Mouse (Mus musculus) macrophage (primary cell): ENCODE data around the gene Asap2. TPM values are rescaled to one million over a fixed set of nuclear protein-coding genes. Genes with fewer than 3 reads are reported as not detected.

Experiments
- H3K27ac ChIP-seq: fragments of 350-480 bp; formaldehyde crosslinking; 2 replicates; pipeline ENCODE4 v1.9.0; 2021
- H3K36me3 ChIP-seq: fragments of 350-480 bp; formaldehyde crosslinking; 2 replicates; pipeline ENCODE4 v1.9.0; 2021; ENCODE audit errors: inconsistent target
- H3K4me3 ChIP-seq: fragments of 350-480 bp; formaldehyde crosslinking; 2 replicates; pipeline ENCODE4 v1.9.0; 2021; ENCODE audit errors: inconsistent target
- H3K79me2 ChIP-seq: fragments of 350-480 bp; formaldehyde crosslinking; 2 replicates; pipeline ENCODE4 v1.9.0; 2021; ENCODE audit errors: inconsistent target
- WGBS: methylation state at CpG from one replicate; pipeline ENCODE4 v1.1.7; 2026; ENCODE audit warnings: inconsistent platforms; ENCODE audit not compliant: missing documents; 5-methylcytosine and 5-hydroxymethylcytosine counted together
- polyA plus RNA-seq: library from polyadenylated mRNA; stranded (reverse); fragments of 250-400 nt; gene quantifications from 3 replicates; pipeline ENCODE4 v1.2.4, GENCODE M21; 2018; ENCODE audit warnings: inconsistent platforms

Asap2 gene
- polyA plus RNA-seq, 1 experiment from 2014 or later = 0.90 TPM

- Histone ChIP-seq H3K79me2 (no peaks in the 10 kb centered on the region), H3K27ac (no peak overlapping the region), H3K36me3 (no peaks in the 10 kb centered on the region), H3K4me3 (no peak overlapping the region)
- 94% methylated on average over 4 of the region's 4 CpGs for WGBS
These were observed 177.5 kb downstream of the Asap2 start for GRCm38 (mm10) chr12:21167741-21168140.

- no peaks in the 10 kb centered on the region for H3K36me3 ChIP-seq
- H3K27ac ChIP-seq = no peak overlapping the region
- no peaks in the 10 kb centered on the region for H3K79me2 ChIP-seq
- WGBS = 95% methylated on average over 6 of the region's 6 CpGs
- H3K4me3 ChIP-seq = no peak overlapping the region
These were observed 177.9 kb downstream of the Asap2 start for GRCm38 (mm10) chr12:21168149-21168548.

GRCm38 (mm10) chr12:21171776-21172490 lies 181.7 kb downstream of the Asap2 start:
- no peak overlapping the region for H3K4me3 ChIP-seq
- no peaks in the 10 kb centered on the region for H3K36me3 ChIP-seq
- WGBS = 73% methylated on average over 11 of the region's 11 CpGs
- no peaks in the 10 kb centered on the region for H3K79me2 ChIP-seq
- H3K27ac ChIP-seq = no peak overlapping the region

- Histone ChIP-seq H3K4me3 (no peak overlapping the region), H3K79me2 (no peaks in the 10 kb centered on the region), H3K36me3 (no peaks in the 10 kb centered on the region), H3K27ac (no peak overlapping the region)
- 66% methylated on average over 5 of the region's 7 CpGs for whole genome bisulfite sequencing
These were observed 183.7 kb downstream of the Asap2 start for GRCm38 (mm10) chr12:21173847-21174412.

GRCm38 (mm10) chr12:21176399-21176798 lies 186.1 kb downstream of the Asap2 start:
- H3K36me3 ChIP-seq = no peaks in the 10 kb centered on the region
- 94% methylated on average over 5 of the region's 5 CpGs for WGBS
- no peak overlapping the region for H3K27ac ChIP-seq
- no peak overlapping the region for H3K4me3 ChIP-seq
- H3K79me2 ChIP-seq = no peaks in the 10 kb centered on the region

GRCm38 (mm10) chr12:21177123-21177698 lies 187.0 kb downstream of the Asap2 start:
- H3K79me2 ChIP-seq = no peaks in the 10 kb centered on the region
- H3K27ac ChIP-seq = no peak overlapping the region
- no peaks in the 10 kb centered on the region for H3K36me3 ChIP-seq
- H3K4me3 ChIP-seq = no peak overlapping the region

- 85% methylated on average over 6 of the region's 6 CpGs for WGBS
- H3K4me3 ChIP-seq = no peak overlapping the region
These were observed 189.8 kb downstream of the Asap2 start for GRCm38 (mm10) chr12:21180091-21180490.

GRCm38 (mm10) chr12:21182786-21183185 lies 192.5 kb downstream of the Asap2 start:
- no peak overlapping the region for H3K4me3 ChIP-seq
- H3K79me2 ChIP-seq = no peaks in the 10 kb centered on the region
- H3K27ac ChIP-seq = no peak overlapping the region
- WGBS = 97% methylated on average over 4 of the region's 4 CpGs
- no peaks in the 10 kb centered on the region for H3K36me3 ChIP-seq

More at GRCm38 (mm10) chr12:21180091-21180490, 189.8 kb downstream of the Asap2 start:
- Histone ChIP-seq H3K36me3 (no peaks in the 10 kb centered on the region), H3K79me2 (no peaks in the 10 kb centered on the region), H3K27ac (no peak overlapping the region)

- WGBS = 96% methylated on average over 6 of the region's 6 CpGs
- H3K79me2 ChIP-seq = no peaks in the 10 kb centered on the region
- H3K27ac ChIP-seq = no peak overlapping the region
- H3K36me3 ChIP-seq = no peaks in the 10 kb centered on the region
- no peak overlapping the region for H3K4me3 ChIP-seq
These were observed 193.1 kb downstream of the Asap2 start for GRCm38 (mm10) chr12:21183321-21183720.

- no peaks in the 10 kb centered on the region for H3K36me3 ChIP-seq
- 90% methylated on average over 1 of the region's 1 CpGs for WGBS
These were observed 195.9 kb downstream of the Asap2 start for GRCm38 (mm10) chr12:21186145-21186544.

GRCm38 (mm10) chr12:21188880-21189279 lies 198.6 kb downstream of the Asap2 start:
- WGBS = 95% methylated on average over 4 of the region's 4 CpGs
- no peak overlapping the region for H3K4me3 ChIP-seq
- no peak overlapping the region for H3K27ac ChIP-seq
- no peaks in the 10 kb centered on the region for H3K79me2 ChIP-seq
- no peaks in the 10 kb centered on the region for H3K36me3 ChIP-seq

More at GRCm38 (mm10) chr12:21186145-21186544, 195.9 kb downstream of the Asap2 start:
- Histone ChIP-seq H3K27ac (no peak overlapping the region), H3K79me2 (no peaks in the 10 kb centered on the region), H3K4me3 (no peak overlapping the region)

- Histone ChIP-seq H3K79me2 (no peaks in the 10 kb centered on the region), H3K4me3 (no peak overlapping the region), H3K27ac (no peak overlapping the region), H3K36me3 (no peaks in the 10 kb centered on the region)
- WGBS = 92% methylated on average over 2 of the region's 2 CpGs
These were observed 201.3 kb downstream of the Asap2 start for GRCm38 (mm10) chr12:21191546-21191945.

GRCm38 (mm10) chr12:21195497-21195896 lies 205.2 kb downstream of the Asap2 start:
- 95% methylated on average over 2 of the region's 3 CpGs for whole genome bisulfite sequencing
- no peaks in the 10 kb centered on the region for H3K36me3 ChIP-seq

GRCm38 (mm10) chr12:21196420-21196819 lies 206.2 kb downstream of the Asap2 start:
- no peak overlapping the region for H3K27ac ChIP-seq
- no peak overlapping the region for H3K4me3 ChIP-seq
- no peaks in the 10 kb centered on the region for H3K36me3 ChIP-seq
- H3K79me2 ChIP-seq = no peaks in the 10 kb centered on the region
- WGBS = 96% methylated on average over 4 of the region's 4 CpGs

More at GRCm38 (mm10) chr12:21195497-21195896, 205.2 kb downstream of the Asap2 start:
- Histone ChIP-seq H3K4me3 (no peak overlapping the region), H3K79me2 (no peaks in the 10 kb centered on the region), H3K27ac (no peak overlapping the region)

- Histone ChIP-seq H3K27ac (no peak overlapping the region), H3K4me3 (no peak overlapping the region), H3K36me3 (no peaks in the 10 kb centered on the region), H3K79me2 (no peaks in the 10 kb centered on the region)
- 98% methylated on average over 8 of the region's 8 CpGs for WGBS
These were observed 210.4 kb downstream of the Asap2 start for GRCm38 (mm10) chr12:21200613-21201012.
